Mouse (Mus musculus): ENCODE measurements around the gene Slc25a16. TPM values are rescaled to one million over a fixed set of nuclear protein-coding genes. Genes with fewer than 3 reads are reported as not detected.

The Slc25a16 gene
- polyA plus RNA-seq, 1 experiment, result 43.7 TPM

DNA sequence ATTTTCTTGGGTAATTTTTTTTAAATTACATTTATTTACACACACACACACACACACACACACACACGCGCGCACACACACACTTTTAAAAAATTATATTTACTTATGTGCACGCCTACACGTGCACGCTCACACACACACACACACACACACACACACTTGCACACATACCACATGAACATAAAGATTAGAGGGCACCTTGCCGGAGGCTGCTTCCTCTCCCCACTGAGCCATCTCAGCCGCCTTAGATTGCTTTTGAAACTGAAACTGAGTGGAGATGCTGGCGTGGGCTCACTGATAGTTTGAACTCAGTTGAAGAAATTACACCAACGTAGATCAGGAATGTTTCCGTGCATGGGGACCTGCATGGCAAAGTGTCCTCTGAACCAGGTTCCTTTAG is 63.6 kb downstream of the Slc25a16 start:
- no peak for DNase-seq
- 79% methylated on average over 11 of the region's 11 CpGs for WGBS
- H3K4me1 ChIP-seq (ENCODE audit: control insufficient read depth, insufficient read depth, low read length), result peaks cover 4% of the 10 kb centered on the region; the same call in 1 of the 2 replicates
- no peak overlapping the region for H3K4me3 ChIP-seq (replicated peaks; ENCODE audit: extremely low read depth, low read depth, low read length)
- TF ChIP-seq CTCF (IDR thresholded peaks at IDR 0.05; ENCODE audit: insufficient read depth, low read length) (no peak), POLR2A (IDR thresholded peaks at IDR 0.05; ENCODE audit: borderline replicate concordance, extremely low read depth, low read depth, low read length) (no peak)

DNA sequence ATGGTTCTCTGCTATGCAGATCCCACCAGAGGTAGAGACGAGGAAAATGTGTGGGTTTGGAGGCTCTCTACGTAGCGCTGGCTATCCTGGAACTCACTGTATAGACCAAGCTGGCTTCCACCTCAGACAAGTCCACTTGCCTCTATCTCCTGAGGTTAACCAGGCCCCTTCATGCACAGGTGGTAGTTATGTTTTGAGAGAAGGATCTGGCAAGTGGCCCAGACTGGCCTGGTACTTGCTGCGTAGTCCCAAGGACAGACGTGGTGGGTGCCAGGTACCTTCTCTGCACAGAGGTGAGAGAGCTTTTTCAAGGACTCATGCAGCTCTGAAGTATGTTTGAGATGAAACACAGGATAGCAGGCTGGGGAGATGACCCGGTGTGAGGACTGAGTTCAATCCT is 64.1 kb downstream of the Slc25a16 start:
- no peak for DNase-seq
- Histone ChIP-seq H3K4me1 (ENCODE audit: control insufficient read depth, insufficient read depth, low read length) (peaks cover 4% of the 10 kb centered on the region; the same call in 1 of the 2 replicates), H3K4me3 (replicated peaks; ENCODE audit: extremely low read depth, low read depth, low read length) (no peak overlapping the region)
- TF ChIP-seq POLR2A (IDR thresholded peaks at IDR 0.05; ENCODE audit: borderline replicate concordance, extremely low read depth, low read depth, low read length), result no peak
- no peak for TF ChIP-seq CTCF (IDR thresholded peaks at IDR 0.05; ENCODE audit: insufficient read depth, low read length)
- 75% methylated on average over 6 of the region's 6 CpGs for WGBS

DNA sequence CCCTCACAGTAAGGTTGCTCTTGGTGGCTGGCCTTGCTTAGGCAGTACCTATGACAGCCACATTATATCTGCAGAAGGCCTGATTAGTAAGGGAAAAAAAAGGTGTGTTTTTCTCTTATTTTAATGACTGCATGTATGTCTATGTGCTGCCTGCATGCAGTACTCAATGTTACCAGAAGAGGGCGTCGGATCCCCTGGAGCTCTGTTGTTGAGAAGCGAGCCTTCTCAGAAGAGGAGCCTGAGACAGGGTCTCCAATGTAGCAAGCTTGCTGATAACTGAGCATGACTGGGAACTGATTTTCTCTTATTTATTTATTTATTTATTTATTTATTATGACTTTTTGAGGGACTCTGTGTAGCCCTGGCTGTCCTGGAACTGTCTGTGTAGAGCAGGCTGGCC is 66.9 kb downstream of the Slc25a16 start:
- 32% methylated on average over 3 of the region's 3 CpGs for WGBS
- no peak for DNase-seq
- peak; percentile 36 for TF ChIP-seq CTCF (IDR thresholded peaks at IDR 0.05; ENCODE audit: insufficient read depth, low read length)
- no peak for TF ChIP-seq POLR2A (IDR thresholded peaks at IDR 0.05; ENCODE audit: borderline replicate concordance, extremely low read depth, low read depth, low read length)

DNA sequence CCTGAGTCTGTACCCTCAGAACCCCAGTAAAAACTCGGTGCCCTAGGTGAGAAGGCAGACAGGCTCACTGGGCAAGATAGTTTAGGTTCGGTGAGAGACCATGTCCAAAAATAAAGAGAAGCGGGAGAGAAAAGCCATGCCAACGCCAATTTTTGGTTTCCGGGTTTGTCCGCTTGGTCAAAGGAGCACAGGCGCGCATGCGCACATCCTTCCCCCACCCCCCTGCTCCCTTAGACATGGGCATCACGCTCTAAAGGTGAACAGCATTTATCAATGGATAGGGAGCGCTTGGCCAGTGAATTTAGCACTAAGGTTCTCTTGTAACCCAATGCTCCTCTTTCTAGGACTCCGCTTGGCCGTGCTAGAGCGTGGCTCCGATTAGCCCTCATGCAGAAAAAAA is 70.2 kb downstream of the Slc25a16 start:
- H3K4me3 ChIP-seq (replicated peaks; ENCODE audit: extremely low read depth, low read depth, low read length), result no peak overlapping the region
- WGBS, result 94% methylated on average over 15 of the region's 15 CpGs
- TF ChIP-seq POLR2A (IDR thresholded peaks at IDR 0.05; ENCODE audit: borderline replicate concordance, extremely low read depth, low read depth, low read length), result no peak
- no peak for TF ChIP-seq CTCF (IDR thresholded peaks at IDR 0.05; ENCODE audit: insufficient read depth, low read length)
- DNase-seq, result no peak
- no peaks in the 10 kb centered on the region for H3K4me1 ChIP-seq (ENCODE audit: control insufficient read depth, insufficient read depth, low read length)

More for the DNA sequence above, 66.9 kb downstream of the Slc25a16 start:
- H3K4me1 ChIP-seq (ENCODE audit: control insufficient read depth, insufficient read depth, low read length), result no peaks in the 10 kb centered on the region
- H3K4me3 ChIP-seq (replicated peaks; ENCODE audit: extremely low read depth, low read depth, low read length), result no peak overlapping the region

DNA sequence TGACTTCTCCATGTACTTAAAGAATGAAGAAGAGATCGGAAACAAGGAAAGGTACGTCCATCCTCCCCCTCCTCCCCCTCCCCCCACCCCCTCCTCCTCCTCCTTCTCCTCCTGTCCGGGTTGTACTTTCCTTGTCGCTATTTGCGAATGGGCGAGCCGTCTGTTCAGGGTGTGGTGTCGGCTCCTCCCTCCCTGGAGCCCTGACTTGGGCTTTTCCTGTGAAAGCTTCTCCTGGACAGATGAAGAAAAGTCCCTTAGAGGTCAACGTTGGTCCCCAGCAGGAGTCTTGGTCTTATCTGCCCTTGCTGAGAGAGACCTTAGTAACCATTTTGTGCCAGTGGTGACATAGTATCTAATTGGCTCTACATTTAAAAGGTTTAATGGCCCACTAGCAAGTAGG is 73.6 kb downstream of the Slc25a16 start:
- WGBS, result 70% methylated on average over 7 of the region's 9 CpGs
- DNase-seq, result no peak
- no peaks in the 10 kb centered on the region for H3K4me1 ChIP-seq (ENCODE audit: control insufficient read depth, insufficient read depth, low read length)
- TF ChIP-seq POLR2A (IDR thresholded peaks at IDR 0.05; ENCODE audit: borderline replicate concordance, extremely low read depth, low read depth, low read length) (no peak), CTCF (IDR thresholded peaks at IDR 0.05; ENCODE audit: insufficient read depth, low read length) (no peak)
- no peak overlapping the region for H3K4me3 ChIP-seq (replicated peaks; ENCODE audit: extremely low read depth, low read depth, low read length)

Other genes with a start within 250 kb of the Slc25a16 start
- 0.99 and 1.0 TPM in 2 replicates for gene Stox1, start 194.5 kb upstream of the Slc25a16 start, polyA plus RNA-seq (2012; rRNA removed)
- 30.9 and 41.9 TPM in 2 replicates for gene Ccar1, start 128.3 kb upstream of the Slc25a16 start, polyA plus RNA-seq (2012; rRNA removed)
- 2.4 and 3.2 TPM in 2 replicates for gene Tet1, start 11.6 kb upstream of the Slc25a16 start, polyA plus RNA-seq (2012; rRNA removed)
- gene Dna2, start 26.4 kb downstream of the Slc25a16 start, polyA plus RNA-seq (2012; rRNA removed), result 4.9 and 7.1 TPM in 2 replicates
- 2.6 and 4.4 TPM in 2 replicates for gene Rufy2, start 59.6 kb downstream of the Slc25a16 start, polyA plus RNA-seq (2012; rRNA removed)
- 14.3 and 27.5 TPM in 2 replicates for gene Hnrnph3, start 103.6 kb downstream of the Slc25a16 start, polyA plus RNA-seq (2012; rRNA removed)
- gene Pbld2, start 103.7 kb downstream of the Slc25a16 start, polyA plus RNA-seq (2012; rRNA removed), result 1.7 and 2.2 TPM in 2 replicates
- gene Pbld1, start 139.5 kb downstream of the Slc25a16 start, polyA plus RNA-seq (2012; rRNA removed), result 0.71 and 2.2 TPM in 2 replicates
- gene Atoh7, start 179.0 kb downstream of the Slc25a16 start, polyA plus RNA-seq (2012; rRNA removed), result not detected in 2 replicates

Measured in lung, adult 2 months (tissue).